Mouse (Mus musculus) lung, postnatal 0 days (tissue): Measurements from ENCODE around the gene Adprh.

Experiments used
- CTCF ChIP-seq: IDR thresholded peaks from 2 replicates; pipeline ENCODE4 v1.5.1; 2016; ENCODE audit warnings: antibody characterized with exemption, mild to moderate bottlenecking
- EP300 ChIP-seq: IDR thresholded peaks from 2 replicates; pipeline ENCODE4 v1.6.1; 2016; ENCODE audit warnings: antibody characterized with exemption, mild to moderate bottlenecking, control low read depth

- TF ChIP-seq CTCF = no peak
- TF ChIP-seq EP300 = no peak
Observed at GRCm38 (mm10) chr16:38462161-38462560, 9.7 kb upstream of the Adprh start.
